Mouse (Mus musculus) spleen, postnatal 0 days (tissue): ENCODE results near the gene 4632433K11Rik. TPM values are rescaled to one million over a fixed set of nuclear protein-coding genes. Genes with fewer than 3 reads are reported as not detected.

Source experiments
- polyA plus RNA-seq: library from polyadenylated mRNA; unstranded; fragments of >200 nt; fragmentation: Nextera tagmentation; extraction: Ambion mirVana; gene quantifications from 2 replicates; pipeline ENCODE4 v1.2.1, GENCODE M21; 2015

4632433K11Rik gene
- not detected in 2 replicates for polyA plus RNA-seq

DNA sequence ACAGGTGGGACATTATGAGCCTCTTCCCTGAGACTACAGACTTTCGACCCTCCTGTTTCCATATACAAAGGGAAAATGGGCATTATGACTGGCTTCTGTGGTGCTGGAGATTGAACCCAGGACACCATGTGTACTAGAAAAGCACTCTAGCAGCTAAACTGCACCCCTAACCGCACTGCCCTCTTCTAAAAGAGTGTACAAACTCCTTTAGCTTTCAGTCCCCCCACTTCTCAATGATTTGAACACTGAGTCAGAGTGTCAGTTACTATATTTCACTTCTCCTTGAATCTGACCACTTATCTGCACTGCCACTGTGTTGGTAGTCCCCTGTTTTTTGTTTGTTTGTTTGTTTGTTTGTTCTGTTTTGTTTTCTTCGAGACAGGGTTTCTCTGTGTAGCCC lies at the start of gene 4632433K11Rik:
4632433K11Rik (plus strand) TSS at position 301 of the 400 bp plus-strand sequence.

DNA sequence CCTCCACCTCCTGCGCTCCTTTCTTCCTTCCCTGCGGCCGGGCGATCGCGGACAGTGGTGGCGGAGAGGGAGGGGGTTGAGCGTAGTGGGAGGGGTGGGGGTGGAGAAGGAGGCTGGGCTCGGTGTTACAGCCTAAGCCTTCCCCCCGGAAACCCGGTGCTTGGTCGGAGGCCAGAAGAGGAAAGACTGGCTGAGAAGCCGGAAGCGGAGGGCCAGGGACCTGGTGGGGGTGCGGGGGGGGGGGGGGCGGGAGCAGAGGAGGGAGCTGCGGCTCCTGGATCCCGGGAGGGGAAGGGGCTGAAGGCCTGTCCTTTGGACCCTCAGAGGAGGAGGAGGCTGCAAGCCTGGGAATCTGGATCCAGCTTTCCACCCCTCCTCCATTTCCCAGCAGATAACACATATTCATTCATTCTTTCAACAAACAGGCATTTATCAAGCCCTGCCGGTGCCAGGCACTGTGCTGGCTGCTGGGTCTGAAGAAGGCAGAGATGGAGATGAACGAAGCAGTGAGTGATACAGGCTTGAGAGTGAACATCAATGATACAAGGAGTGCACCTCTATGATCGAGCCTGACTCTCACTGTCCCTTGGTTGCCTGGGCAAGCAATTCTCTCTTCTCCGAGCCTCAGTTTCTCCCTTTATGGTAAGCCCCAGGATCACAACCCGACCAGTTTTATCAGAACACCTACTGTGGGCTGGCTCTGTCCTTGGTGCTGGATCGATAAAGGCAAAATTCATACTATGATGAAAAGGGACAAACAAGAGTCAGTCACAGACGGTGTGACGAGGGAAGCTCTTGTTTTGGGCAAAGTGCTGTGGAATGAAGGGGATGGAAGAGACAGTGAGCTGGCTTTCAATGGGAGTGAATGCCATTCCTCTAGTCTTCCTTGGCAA lies 37.7 kb upstream of the 4632433K11Rik start, which contains the start of gene Zfp579:
Zfp579 (minus strand) TSS at position 156 of the 893 bp plus-strand sequence.

GRCm38 (mm10) chr7:5014251-5015117 lies 19.4 kb upstream of the 4632433K11Rik start, which contains the start of the genes Zfp524 and Fiz1:
Gene Zfp524, plus strand, starts transcription at chr7:5014415.
Gene Fiz1, minus strand, starts transcription at chr7:5014697.

GRCm38 (mm10) chr7:5015118-5016001 lies 18.6 kb upstream of the 4632433K11Rik start, which contains the start of gene Gm44973:
Gene Gm44973, plus strand, starts transcription at chr7:5015496.

DNA sequence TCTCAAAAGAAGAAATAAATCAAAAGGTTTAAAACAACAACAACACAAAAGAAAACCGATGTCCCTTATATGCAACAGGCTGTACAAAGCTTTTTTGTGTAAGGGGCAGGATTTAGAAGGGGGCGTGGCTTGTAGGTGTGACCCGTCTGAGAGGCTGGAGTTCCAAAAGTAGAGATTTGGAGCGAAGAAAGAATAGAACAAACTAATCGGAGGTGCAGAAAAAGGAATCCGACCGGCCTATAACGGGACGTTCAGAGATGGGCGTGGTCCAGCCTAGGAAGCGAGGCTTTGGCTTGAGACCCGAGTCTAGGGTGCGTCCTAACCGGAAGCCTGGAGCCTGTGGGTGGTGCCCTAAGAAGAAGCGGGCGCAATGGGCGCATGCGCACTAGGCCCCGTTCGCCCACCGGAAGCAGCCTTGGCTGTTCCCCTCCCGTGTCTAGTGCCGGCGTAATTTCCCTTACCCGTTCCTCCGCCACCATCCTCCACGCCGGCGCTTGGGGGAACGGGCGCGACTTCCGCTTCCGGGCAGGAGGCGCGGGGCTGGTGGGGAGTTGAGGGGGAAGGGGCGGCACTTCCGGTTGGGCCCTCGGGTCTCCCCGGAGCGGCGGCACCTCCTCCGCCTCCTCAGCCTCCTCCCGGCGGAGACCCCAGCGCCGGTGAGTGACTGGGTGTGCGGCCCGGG lies 13.8 kb upstream of the 4632433K11Rik start, which contains the start of the genes Zfp865 and Ccdc106:
Zfp865 (plus strand) TSS at position 377 of the 682 bp plus-strand sequence.
Ccdc106 (plus strand) TSS at position 554 of the 682 bp plus-strand sequence.

DNA sequence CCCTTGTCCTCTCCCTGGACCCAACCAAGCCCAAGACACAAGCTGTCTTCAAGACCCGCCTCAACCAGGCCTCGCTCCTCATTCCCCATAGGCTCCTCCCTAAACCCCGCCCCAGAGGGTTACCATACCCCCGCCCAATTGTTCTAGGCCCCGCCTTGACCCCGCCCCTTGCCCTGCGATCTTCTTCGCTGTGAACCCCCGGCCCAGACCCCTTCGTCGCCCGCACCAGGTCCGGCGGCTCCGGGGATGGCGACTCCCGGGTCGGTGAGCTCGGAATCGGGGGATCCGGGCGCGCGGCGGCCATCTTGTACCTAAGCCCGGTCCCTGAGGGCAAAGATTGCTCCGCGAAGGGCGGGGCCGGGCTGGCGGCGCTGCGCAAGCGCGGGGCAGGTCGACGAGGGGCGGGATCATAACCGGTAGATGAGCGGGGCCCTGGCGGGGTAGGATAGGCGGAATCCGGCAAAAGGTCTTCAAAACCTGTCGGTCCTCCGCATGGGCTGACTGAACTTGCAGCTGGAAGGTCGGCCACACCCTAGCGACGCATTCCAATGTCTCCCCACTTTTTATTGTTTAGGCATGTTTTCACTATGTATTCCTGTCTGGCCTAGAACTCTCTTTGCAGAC lies 4.3 kb downstream of the 4632433K11Rik start, which contains the start of gene Zfp784:
Zfp784 (minus strand) TSS at position 338 of the 624 bp plus-strand sequence.

GRCm38 (mm10) chr7:5051193-5052192 lies 17.6 kb downstream of the 4632433K11Rik start, which contains the start of gene Zfp580:
Gene Zfp580, plus strand, starts transcription at chr7:5051538.

GRCm38 (mm10) chr7:5061774-5062359 lies 27.9 kb downstream of the 4632433K11Rik start, which contains the start of gene U2af2:
Gene U2af2, plus strand, starts transcription at chr7:5062143.

GRCm38 (mm10) chr7:5080010-5080751 lies 46.3 kb downstream of the 4632433K11Rik start, which contains the start of gene Epn1:
Gene Epn1, plus strand, starts transcription at chr7:5080235.

Other genes starting within 250 kb of the 4632433K11Rik start
- 22.1 and 25.2 TPM in 2 replicates for gene Tmem238, start 244.5 kb upstream of the 4632433K11Rik start, polyA plus RNA-seq
- gene Rpl28, start 241.2 kb upstream of the 4632433K11Rik start, polyA plus RNA-seq: 423 and 433 TPM in 2 replicates
- gene Ube2s, start 221.5 kb upstream of the 4632433K11Rik start, polyA plus RNA-seq: 251 and 289 TPM in 2 replicates
- 0.04 TPM in 1 of 2 replicates, not detected in the other for gene Shisa7, start 189.4 kb upstream of the 4632433K11Rik start, polyA plus RNA-seq
- 3.9 and 4.3 TPM in 2 replicates for gene Isoc2b, start 163.9 kb upstream of the 4632433K11Rik start, polyA plus RNA-seq
- gene Isoc2a, start 157.0 kb upstream of the 4632433K11Rik start, polyA plus RNA-seq: 0.66 and 0.74 TPM in 2 replicates
- gene Gm36210, start 127.6 kb upstream of the 4632433K11Rik start, polyA plus RNA-seq: not detected in 2 replicates
- gene Zfp628, start 118.9 kb upstream of the 4632433K11Rik start, polyA plus RNA-seq: 2.2 and 2.6 TPM in 2 replicates
- gene Nat14, start 112.1 kb upstream of the 4632433K11Rik start, polyA plus RNA-seq: 0.62 and 0.71 TPM in 2 replicates
- 0.30 and 0.31 TPM in 2 replicates for gene Ssc5d, start 108.3 kb upstream of the 4632433K11Rik start, polyA plus RNA-seq
- not detected in 2 replicates for gene Sbk2, start 69.7 kb upstream of the 4632433K11Rik start, polyA plus RNA-seq
- not detected in 2 replicates for gene Sbk3, start 63.0 kb upstream of the 4632433K11Rik start, polyA plus RNA-seq
- 6.4 and 9.8 TPM in 2 replicates for gene Zfp579, start 38.0 kb upstream of the 4632433K11Rik start, polyA plus RNA-seq
- 10.6 and 10.8 TPM in 2 replicates for gene Zfp524, start 19.7 kb upstream of the 4632433K11Rik start, polyA plus RNA-seq
- gene Fiz1, start 19.4 kb upstream of the 4632433K11Rik start, polyA plus RNA-seq: 14.5 and 16.2 TPM in 2 replicates
- gene Gm44973, start 18.6 kb upstream of the 4632433K11Rik start, polyA plus RNA-seq: 3.6 and 5.3 TPM in 2 replicates
- gene Zfp865, start 13.7 kb upstream of the 4632433K11Rik start, polyA plus RNA-seq: 2.8 and 4.2 TPM in 2 replicates
- gene Ccdc106, start 13.6 kb upstream of the 4632433K11Rik start, polyA plus RNA-seq: 0.67 and 0.95 TPM in 2 replicates
- 1.7 and 2.3 TPM in 2 replicates for gene Zfp784, start 4.3 kb downstream of the 4632433K11Rik start, polyA plus RNA-seq
- gene Zfp580, start 17.4 kb downstream of the 4632433K11Rik start, polyA plus RNA-seq: 6.8 and 10.0 TPM in 2 replicates
- gene U2af2, start 28.0 kb downstream of the 4632433K11Rik start, polyA plus RNA-seq: 82.2 and 85.4 TPM in 2 replicates
- gene Epn1, start 46.1 kb downstream of the 4632433K11Rik start, polyA plus RNA-seq: 68.8 and 71.1 TPM in 2 replicates
- not detected in 2 replicates for gene Rfpl4, start 82.8 kb downstream of the 4632433K11Rik start, polyA plus RNA-seq
- gene Rasl2-9, start 91.8 kb downstream of the 4632433K11Rik start, polyA plus RNA-seq: 0.53 and 0.63 TPM in 2 replicates
- not detected in 2 replicates for gene Vmn1r55, start 115.6 kb downstream of the 4632433K11Rik start, polyA plus RNA-seq
- not detected in 2 replicates for gene Vmn1r56, start 162.6 kb downstream of the 4632433K11Rik start, polyA plus RNA-seq
- gene Vmn1r57, start 184.4 kb downstream of the 4632433K11Rik start, polyA plus RNA-seq: not detected in 2 replicates